Mouse (Mus musculus) embryonic fibroblast, embryonic 13.5 days (primary cell): ENCODE data around the gene Endou.

Source experiments
- CTCF ChIP-seq: IDR thresholded peaks from 2 replicates; pipeline ENCODE4 v1.5.1; 2011; ENCODE audit warnings: mild to moderate bottlenecking, control low read depth, low read length, moderate library complexity, borderline replicate concordance; ENCODE audit not compliant: insufficient read depth
- POLR2A ChIP-seq: IDR thresholded peaks from 2 replicates; pipeline ENCODE4 v1.6.1; 2011; ENCODE audit warnings: low read depth, mild to moderate bottlenecking, control low read depth, low read length, moderate library complexity

DNA sequence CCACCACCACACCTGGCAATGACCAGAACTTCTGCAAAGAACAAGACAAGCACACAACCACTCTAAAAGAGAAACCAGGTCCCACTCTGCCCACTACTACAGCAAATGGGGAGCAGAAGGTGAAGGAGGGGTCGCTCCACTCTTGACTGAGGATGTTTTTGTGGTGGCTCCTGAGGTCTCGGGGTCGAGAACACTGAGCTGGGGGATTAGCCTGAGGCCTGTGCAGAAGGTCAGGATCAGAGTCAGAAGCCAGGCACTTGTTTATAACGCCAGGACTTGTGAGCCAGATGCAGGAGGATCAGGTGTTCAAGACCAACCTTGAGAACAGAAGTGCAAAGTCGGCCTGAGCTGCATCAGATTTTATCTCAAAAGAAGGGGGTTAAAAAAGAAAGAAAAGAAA is 3.6 kb downstream of the Endou start:
- TF ChIP-seq CTCF (no peak), POLR2A (no peak)
